Mouse (Mus musculus): ENCODE measurements at regions not wholly inside any gene's neighbourhood (a gene's known extent, or its start where the extent isn't known, plus 50 kb on each side); places are given as distances from the start of the nearest gene placed in this dataset.

DNA sequence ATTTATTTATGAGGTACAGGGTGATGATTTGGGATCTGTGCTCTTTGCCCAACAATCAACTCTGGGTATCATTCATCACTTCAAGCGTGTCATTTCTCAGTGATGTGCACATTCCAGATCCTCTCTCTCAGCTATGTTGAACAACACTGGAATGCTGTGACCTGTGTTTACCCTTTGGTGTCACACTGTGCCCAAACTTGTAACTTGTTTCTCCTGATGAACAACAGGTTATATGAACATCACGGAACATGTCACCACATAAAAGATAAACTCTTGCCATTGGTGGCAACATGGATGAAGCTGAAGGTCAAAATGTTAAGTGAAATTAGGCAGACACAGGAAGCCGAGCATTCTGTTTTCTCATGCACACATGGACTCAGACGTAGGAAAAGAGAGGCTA is 1330.9 kb upstream of the A1bg start:
- TF ChIP-seq MAFK (IDR thresholded peaks at IDR 0.05; ENCODE audit: insufficient read depth, low read depth, low read length) (no peak), HCFC1 (IDR thresholded peaks at IDR 0.05; ENCODE audit: borderline replicate concordance, insufficient read depth, low read length) (no peak)

Data from ES-E14 (cell line).